Mouse (Mus musculus): ENCODE results near the gene 2210017I01Rik.

Gene 2210017I01Rik

DNA sequence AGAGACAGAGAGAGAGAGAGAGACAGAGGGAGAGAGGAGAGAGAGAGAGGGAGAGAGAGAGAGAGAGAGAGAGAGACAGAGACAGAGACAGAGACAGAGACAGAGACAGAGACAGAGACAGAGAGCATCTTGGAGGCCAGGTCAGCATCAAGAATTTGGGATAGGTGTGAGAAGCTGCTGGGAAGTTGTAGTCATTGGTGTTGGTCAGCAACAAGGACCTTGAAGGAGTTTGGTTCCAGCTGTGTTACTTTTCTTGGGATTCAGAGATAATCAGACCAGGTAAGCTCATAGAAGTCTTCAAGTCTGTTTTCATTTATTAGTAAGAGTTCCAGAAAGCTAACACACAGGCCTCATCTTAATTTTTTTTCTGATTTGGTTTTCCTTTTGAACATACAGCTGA, at the start of gene 2210017I01Rik:
Gene 2210017I01Rik (minus strand): TSS at position 101 of the 400 bp plus-strand sequence.
- no peak for DNase-seq (ENCODE audit: low spot score)

DNA sequence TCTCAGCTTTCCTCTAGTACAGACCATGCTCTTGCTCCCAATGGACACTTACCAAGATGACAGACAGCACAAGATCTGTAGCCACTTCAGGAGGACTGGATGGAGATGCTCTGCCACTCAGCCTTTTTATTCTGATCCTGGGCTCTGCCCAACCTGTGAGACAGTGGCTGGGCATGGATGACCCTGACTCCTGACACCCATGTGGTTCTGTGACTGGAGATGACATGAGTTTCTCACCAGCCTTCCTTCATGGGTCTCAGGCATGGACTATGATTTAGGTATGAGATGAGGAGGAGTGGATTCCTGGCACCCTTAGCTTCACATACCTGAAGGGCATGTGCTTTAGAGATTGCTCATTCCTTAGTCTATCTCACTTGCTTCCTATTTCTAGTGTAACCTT, 49.5 kb upstream of the 2210017I01Rik start, which contains the start of gene Lce1b:
Gene Lce1b (minus strand): TSS at position 101 of the 400 bp plus-strand sequence.
- DNase-seq (ENCODE audit: low spot score), result no peak

DNA sequence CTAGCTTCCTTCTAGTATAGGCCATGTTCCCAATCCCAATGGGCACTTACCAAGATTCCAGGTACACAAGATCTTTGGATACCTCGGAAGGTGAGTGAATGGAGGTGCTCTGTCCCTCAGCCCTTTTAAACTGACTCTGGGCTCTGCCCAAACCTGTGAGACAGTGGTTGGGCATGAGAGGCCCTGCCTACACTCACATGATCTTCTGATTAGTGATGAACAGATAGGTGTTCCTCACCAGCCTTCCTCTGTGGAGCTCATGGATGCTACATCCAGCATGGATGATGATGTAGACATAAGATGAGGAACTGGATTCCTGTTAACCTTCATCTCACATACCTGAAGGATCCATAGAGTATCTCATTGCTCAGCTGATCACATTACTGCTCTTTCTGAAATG, 40.9 kb upstream of the 2210017I01Rik start, which contains the start of gene Lce1a1:
Gene Lce1a1 (minus strand): TSS at position 101 of the 400 bp plus-strand sequence.
- no peak for DNase-seq (ENCODE audit: low spot score)

DNA sequence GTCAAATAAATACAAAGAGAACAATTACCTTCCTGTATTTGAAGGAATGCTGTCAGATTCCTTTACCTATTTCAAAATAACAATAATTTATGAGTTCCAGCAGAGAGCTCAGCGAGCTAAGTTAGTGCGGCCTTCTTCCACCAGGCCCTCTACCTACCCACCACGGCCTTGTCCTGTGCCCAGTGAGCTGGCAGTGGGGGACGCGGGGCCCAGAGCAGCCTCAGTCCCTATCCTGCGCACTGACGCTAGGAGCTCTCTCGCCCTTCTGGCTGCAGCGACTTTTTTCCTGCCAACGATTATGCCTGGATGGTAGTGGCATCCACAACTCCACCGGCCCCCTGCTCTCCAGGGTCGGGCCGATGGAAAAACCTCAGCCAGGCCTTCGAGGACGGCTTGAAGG, 32.6 kb upstream of the 2210017I01Rik start:
- no peak for DNase-seq (ENCODE audit: low spot score)

DNA sequence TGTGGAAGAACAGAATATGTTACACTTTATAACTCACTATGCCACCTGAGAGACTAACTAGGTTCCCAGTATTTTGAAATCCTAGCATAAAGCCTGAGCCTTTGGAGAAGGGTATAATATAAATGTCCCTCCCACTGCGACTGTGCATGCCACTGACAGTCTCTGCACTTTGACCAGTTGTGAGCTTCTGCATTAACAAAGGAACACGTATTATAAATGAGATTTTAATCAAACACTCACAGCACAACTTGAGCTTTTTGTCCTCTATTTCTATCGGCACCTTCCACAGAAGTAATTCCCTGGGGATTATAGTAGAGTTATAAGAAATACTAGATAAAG, 31.3 kb upstream of the 2210017I01Rik start:
- DNase-seq (ENCODE audit: low spot score), result no peak

DNA sequence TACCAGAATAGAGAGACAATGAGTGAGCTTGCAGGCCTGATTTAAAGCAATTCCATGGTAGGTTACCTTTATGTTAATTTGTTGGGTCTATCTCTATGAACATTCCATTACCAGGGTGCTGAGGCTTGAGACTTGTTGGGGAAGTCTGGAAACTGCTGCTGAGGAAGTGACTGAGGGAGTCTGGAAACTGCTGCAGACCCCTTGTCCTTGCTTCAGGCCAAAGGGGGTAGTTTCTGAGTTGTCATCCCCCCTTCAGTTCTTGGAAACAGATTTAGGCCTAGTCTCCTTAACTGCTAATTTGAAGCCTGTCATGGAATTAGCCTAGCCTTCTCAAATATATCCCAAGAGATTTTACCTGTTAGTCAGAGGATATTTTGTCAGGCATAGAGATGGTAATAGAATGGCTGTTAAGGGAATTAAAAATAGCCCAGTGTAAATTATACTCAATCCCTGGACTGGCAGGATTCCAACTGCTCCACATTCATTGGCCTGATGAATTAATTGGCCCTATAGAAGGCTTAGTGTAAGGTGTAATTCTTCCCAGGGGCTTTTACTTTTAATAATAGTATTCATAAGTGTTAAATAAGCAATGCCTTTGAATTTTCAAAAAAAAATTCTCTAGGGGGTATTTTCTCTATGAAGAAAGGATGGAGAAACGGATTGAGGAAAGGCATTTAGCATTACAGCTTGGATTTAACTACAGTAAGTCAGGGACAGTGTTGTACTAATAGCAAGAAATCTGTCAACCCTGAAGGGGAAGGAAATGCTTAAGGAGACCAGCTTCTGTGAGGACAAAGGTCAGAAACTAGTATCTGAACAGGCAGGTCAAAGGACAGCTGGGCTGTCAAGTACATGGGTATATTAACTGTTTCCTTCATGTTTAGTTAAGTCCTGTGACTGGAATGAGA, 30.7 kb upstream of the 2210017I01Rik start:
- DNase-seq (ENCODE audit: low spot score), result no peak

DNA sequence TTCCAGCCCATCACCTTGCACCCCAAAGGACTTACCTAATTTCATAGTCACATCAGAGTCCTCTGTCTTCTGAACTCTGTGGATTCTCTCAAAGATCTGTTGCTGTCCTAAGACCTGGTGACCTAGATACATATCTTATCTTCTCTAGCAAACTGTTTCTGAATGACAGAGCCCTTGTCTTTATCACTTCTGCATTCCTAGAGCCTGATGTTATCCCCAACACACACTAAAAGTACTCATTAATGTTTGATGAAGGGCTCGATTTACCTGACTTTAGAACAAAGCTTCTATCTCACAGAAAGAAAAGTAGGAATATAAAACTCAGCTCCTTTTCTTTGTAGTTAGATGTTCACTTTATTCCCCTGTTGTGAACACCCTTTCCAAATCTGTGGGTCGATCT, 14.3 kb upstream of the 2210017I01Rik start, which contains the start of gene Lce6a:
Gene Lce6a (minus strand): TSS at position 101 of the 400 bp plus-strand sequence.
- DNase-seq (ENCODE audit: low spot score), result no peak

DNA sequence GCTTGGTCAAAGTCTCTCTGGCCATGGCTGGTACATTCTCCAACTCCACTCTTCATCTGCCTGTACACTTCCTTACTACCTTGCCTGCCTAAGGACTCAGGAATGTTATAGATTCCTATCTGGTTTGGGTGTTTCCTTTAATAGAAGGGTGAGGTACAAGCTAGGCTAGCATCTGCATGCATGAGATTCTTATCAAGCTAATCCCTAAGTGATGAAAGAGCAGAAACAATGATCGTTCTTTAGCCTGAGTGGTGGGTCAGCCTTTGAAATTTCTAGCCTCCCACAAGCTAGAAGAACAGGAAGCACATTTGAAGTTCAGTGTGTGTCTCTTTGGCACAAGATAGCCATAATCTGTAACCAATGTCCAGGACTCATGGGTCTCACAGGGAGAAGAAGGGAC, 2.5 kb upstream of the 2210017I01Rik start:
- DNase-seq (ENCODE audit: low spot score), result no peak

DNA sequence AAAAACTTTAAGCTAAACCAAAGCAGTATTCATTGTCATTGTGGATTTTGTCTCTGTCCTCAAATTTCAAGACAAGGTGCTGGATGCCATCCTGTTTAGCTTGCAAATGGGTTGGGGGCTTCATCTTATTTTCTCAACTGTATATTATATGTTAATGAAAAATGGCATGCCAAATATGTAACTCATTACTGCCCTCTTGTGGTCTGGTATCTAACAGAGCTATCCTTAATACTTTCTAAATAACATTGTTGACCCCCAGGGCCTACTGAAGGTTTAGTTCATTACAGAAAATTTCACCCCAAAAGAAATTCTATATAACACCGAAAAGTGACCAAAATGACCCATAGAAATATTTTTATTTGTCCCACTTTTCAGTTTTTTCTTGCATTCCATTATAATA, 5.1 kb downstream of the 2210017I01Rik start:
- no peak for DNase-seq (ENCODE audit: low spot score)

DNA sequence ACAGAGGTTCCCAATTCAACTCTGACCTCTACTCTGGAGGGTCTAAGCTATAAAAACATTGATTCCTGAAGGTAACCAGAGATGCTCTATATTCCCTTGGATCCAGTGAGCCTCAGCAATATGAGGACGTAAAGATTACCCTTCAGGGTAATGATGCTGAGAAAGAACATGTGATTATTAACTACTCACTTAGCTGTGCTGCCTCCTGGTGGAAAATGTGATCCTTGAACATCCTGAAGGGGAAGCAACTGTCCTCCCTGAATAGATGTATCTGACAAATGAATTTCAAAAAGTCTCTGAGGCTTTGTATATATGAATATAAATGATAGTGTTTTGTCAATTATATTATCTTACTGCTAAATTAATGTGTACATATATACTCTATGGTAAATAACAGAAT, 6.8 kb downstream of the 2210017I01Rik start:
- DNase-seq (ENCODE audit: low spot score), result no peak

DNA sequence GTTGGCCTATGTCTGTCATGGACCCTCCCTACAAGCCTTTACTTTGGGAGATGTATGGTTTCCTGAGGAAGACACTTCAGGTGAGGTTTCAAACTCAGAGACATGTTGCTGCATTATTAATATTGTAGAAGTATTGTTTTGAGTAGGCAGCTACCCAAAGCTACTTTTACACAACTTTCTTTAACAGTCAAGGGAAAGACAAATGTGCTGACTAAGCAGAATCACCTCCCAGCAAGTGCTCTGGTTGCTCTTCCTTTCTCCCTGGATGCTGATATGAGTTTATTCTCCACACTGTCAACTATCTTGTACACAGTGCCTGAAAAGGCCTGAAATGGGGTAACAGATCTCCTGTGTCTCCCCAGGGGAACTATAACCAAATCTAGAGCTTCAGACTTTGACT, 7.3 kb downstream of the 2210017I01Rik start:
- DNase-seq (ENCODE audit: low spot score), result no peak

DNA sequence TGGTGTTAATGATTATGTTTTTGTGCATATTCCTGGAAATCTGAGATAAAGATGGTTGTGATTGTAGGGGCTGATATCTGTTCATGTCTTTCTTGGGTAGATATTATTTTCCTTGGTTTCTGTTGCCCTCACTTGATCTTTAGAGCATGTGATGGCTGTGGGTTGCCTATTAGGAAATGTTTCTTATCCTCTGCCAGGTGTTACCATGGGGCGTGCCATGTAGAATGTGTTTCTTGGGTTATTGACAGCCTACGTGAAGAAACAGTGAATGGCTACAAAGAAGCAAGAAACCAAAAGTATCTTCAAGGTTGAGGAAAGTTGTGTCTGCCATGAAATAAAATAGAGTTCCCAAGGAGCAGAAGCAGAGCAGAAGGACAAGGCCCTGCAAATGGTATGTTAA, 8.9 kb downstream of the 2210017I01Rik start:
- no peak for DNase-seq (ENCODE audit: low spot score)

DNA sequence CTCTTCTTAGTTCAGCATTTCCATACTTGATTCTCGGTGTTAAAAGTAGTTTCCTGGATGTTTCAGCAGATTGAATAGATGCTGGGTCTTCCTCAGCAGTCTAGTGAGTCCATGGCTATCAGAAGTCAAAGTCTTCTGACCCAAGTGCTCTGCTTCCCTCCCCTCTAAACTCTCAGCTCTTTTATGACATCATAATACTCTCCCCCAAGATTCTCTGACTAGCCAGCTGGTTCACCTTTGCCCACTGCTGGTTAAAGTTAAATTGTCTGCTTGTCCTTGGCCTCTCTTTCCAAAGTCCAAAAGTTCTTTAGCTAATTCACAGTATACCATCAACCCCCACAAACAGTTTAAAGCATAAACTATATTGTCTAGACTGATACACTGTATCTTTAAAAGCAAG, 18.4 kb downstream of the 2210017I01Rik start, which contains the start of gene Smcp:
Gene Smcp (minus strand): TSS at position 140 of the 400 bp plus-strand sequence.
- no peak for DNase-seq (ENCODE audit: low spot score)

DNA sequence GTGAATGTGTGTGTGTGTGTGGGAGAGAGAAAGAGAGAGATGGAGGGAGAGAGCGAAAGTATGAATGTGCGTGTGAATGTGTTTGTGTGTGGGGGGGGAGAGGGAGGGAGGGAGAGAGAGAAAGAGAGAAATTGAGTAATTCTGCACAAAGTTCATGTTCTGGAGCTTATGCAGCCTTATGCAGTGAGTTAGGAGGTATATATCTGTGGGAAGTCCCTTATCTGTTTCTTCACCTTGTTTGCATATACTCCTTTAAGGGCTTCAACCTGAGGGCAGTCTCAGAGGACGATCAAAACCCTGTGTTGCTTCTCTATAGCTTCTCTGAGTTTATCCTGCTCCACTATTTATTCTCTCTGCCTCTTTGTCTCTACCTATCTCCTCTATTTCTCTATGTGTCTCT, 20.1 kb downstream of the 2210017I01Rik start:
- DNase-seq (ENCODE audit: low spot score), result no peak

DNA sequence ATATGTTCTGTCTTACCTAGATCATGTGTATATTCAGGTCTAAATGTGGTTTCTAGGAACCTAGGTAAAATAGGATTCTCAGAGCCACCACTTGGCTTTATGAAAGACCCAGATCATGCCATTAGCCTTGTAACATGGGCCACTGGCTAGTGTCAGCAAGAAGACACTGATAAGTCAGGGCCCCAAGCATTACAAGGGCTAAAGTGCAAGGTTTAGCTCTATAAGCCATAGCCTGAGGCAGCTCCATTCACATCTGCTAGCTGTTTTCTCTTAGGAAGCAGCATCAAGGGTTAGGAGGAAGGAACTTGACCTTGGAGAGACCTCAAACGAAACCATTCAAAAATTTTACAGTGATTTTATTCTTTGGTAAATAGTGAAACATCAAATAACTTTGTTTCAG, 22.2 kb downstream of the 2210017I01Rik start:
- DNase-seq (ENCODE audit: low spot score), result no peak

DNA sequence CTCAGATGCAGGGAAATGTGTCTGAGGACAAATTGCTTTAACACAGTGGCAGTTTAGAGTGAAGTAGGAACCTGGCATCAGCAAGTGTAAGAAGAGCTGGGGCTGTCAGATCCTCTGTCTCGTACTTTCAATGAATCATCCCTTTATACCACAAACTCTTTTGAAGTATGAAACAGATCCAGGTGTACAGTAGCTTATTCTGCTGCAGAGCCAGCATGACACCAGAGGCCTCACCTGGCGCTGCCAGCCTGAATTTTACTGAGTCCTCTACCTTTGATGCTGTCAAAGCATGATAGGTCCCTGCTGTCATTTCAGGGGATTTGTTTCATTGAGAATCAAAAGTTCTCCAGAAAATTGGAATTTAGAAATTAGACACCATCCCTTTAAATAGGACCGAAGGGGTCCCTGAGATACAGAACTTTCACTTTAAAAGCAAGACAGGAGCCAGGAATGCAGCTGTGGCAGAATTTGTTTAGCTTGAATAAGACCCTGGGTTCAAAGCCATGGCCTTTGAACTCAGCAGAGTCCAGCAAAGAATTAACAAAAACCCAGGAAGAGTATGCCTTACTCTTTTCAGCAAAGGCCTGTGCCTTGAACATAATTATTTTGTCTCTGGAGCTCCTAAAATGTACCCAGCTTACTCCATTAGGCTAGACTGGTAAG, 24.0 kb downstream of the 2210017I01Rik start:
- DNase-seq (ENCODE audit: low spot score), result no peak

DNA sequence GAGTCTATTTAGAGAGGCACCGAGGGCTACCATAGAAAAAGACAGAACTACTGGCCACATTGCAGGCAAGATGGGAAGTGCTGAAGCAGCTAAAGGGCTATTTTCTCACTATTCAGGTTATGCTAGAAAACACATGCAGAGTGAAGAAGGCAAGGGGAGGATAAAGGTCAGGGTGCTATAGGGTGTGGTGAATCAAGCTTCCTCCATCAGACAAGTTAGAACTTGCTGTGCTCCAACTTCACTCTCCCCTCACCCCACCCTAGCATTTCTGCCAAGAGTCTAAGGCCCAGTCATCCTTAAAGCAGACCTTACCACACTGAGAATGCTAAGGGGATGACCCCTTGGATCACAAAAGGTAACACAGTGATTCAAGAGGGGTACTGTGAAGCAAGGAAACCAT, 27.8 kb downstream of the 2210017I01Rik start:
- DNase-seq (ENCODE audit: low spot score), result no peak

DNA sequence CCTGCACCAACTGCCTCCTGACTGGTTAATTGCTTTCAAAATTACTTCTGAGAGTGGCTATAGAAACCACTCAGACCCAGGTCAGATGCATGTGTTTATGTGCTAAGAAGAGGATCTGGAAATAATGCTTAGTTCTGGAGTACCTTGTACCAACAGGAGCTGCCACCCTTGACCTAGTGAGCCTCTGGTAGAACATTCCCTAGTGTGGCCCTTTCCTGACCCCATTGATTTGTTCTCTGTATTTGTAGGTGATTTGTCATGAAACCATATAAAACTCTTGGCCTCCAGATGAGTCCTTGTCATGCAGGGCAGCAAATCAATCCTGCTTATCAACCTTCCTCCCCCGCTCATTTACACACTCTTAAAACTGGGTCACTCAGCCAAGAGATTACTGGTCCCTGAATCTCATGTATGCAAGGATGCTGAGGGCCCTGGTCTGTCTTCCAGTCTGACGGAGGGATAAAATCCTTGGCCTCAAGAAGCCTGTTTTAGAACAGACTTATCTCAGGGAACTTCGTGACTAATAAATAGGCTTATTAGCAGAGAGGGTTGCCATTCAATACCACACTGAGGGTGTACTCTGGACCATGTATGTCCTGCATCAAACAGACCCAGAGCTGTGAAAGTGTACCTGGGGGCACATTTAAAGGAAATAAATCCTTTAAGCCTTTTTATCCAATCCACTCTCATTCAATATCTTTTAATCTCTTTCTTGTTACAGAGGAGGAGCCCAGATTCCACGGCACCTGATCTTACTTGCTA, 28.5 kb downstream of the 2210017I01Rik start:
- DNase-seq (ENCODE audit: low spot score), result no peak

DNA sequence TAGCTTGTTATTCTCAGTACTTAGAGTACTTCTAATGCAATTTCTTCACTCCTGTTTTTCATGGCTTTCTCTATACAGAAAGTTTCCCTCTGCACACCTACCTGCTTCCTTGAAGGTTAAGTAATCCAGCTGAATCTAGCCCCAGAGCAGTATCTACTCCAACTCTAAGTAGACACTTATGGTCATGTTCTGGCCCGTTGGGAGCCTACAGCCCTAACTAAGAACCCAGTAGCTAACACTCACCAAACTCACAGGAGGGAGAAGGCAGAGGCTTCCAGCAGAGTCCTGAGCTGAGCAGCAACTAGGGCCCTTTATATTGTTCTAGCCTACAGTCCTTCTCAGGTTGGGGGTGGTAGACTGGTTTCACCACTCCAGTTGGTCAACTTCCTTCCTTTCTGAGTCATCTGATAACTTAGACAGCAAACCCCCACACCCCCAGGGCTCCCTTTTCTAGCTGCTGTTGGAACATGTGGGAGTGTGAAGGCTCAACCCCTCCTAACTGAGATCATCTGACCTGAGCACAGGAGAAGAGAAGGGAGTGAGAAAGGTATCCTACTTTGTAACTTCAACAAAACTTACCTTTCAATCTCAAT, 33.7 kb downstream of the 2210017I01Rik start, which contains the start of gene Ivl:
Gene Ivl (minus strand): TSS at position 287 of the 593 bp plus-strand sequence.
- no peak for DNase-seq (ENCODE audit: low spot score)

DNA sequence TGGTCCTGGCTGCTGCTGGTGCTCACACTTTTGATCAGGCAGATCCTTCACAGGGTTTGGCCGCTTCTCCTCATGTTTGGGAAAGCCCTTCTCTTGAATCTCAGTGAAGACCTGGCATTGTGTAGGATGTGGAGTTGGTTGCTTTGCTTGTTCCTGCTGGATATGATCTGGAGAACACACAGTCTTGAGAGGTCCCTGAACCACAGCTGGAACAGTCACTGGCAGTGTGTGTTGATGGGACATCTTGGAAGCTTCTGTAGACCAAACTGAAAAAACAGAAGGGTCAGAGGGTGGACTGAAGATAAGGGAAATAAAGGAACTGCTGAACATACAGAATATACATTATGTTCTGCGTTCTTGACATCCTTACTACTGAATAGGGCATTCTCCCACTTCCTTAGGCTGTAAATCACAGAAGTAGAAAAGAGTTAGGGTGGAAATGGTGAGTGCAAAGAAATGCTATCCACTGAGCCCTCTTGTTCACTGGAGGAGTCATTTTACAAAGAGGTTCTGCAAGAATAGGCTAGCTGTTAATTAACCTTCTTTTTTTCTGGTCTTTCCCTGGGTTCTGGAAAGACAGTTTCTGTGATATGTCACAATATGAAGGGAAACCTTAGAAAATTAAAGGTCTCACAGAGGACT, 34.7 kb downstream of the 2210017I01Rik start:
- no peak for DNase-seq (ENCODE audit: low spot score)

DNA sequence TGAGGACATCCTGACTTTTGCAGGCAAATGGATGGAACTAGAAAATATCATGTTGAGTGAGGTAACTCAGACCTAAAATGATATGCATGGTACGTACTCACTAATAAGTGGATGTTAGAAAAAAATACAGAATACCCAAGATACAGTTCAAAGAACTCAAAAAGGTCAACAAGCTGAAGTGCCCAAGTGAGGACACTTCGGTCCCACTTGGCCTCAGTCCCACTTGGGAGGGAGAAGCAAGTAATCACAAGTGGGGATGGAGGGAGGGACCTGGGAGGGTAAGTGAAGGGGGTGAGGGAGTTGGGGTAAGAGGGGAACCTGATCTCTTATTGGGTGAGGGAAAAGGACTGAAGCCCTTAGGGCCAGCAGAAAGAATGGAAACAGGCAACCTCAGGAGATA, 38.5 kb downstream of the 2210017I01Rik start:
- DNase-seq (ENCODE audit: low spot score), result no peak
